Mouse (Mus musculus) kidney, postnatal 14 days (tissue): ENCODE measurements around the gene Trim46.

Experiments
- DNase-seq: peaks from one replicate; pipeline ENCODE4 v3.0.0; 2022; ENCODE audit warnings: mixed read lengths

The Trim46 gene

GRCm38 (mm10) chr3:89246261-89247100 lies at the start of gene Trim46:
Gene Trim46 (minus strand): TSS chr3:89246309.
- peak; percentile 92 for DNase-seq

DNA sequence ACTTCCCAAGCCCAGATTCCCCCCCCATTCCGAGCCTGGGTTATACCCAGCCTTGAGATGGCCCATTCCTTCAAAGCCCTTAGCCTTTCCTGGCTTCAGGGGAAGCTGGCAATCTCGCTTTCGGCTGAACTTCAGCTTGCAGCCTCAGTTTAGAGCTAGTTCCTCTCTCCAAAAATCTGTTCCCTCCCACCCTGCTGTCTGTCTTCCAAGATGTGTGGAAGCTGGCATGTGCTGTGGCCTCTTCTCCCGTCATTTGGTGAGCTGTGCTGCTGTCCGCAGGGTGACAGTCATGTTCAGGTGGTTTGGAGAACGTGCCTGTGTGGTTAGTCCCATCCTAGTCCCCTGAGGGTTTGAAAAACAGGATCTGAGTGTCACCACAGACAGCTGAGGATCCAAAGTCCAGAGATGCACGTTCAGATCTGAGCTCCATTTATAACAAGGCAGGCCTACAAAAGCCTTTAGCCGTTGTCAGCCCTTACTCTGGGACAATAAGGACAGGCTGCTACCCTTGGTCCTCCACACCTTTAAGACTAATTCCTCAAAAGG lies 49.6 kb upstream of the Trim46 start:
- DNase-seq: no peak

DNA sequence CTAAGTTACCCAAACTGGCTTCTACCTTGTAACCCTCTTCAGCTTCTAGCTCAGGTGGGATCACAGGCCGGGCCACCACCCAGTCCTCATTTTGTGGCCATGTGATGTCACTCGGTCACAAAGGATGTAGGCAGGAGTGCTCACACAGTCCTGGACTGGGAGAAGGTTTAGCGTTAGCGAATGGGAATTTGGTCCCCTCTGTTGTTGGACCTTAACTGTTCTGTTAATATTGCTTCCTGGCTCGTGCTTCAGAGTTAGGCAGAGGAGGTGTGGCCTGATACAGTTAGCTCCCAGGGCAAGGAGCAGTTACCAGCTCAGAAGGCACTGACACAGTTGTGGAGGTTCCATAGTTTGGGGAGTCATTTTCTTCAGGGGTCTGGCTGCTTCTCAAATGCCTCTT lies 48.1 kb upstream of the Trim46 start:
- peak; percentile 48 for DNase-seq

DNA sequence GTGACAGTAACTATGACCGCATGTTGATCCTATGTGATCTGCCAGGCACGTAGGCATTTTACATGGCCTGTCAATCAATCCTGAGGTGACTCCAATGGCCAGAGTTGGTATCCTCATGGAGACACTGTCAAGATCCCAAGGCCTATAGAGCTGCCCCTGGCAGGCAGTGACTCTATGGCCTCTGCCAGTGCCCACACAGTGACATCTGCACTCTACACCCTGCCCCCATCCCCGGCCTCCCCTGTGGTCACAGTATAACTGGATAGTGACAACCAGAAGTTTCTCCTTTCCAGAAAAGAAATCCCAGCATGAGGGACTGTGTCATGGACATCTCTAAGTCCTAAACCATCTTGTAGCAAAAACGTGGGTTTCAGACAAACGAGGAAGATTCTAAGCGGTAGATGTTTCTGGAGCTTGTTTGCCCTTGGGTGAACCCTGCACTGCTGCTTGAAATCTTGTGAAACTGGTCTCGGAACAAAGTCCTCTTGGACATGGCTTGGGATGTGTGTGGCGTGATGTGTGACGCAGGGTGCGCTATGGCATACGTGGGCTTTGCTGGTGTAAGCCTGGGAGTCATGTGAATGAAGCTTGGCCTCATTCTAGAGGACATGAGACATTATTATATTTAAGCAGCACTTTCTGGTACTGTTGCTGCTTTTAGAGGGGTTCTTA lies 47.3 kb upstream of the Trim46 start:
- DNase-seq: peak; percentile 57

DNA sequence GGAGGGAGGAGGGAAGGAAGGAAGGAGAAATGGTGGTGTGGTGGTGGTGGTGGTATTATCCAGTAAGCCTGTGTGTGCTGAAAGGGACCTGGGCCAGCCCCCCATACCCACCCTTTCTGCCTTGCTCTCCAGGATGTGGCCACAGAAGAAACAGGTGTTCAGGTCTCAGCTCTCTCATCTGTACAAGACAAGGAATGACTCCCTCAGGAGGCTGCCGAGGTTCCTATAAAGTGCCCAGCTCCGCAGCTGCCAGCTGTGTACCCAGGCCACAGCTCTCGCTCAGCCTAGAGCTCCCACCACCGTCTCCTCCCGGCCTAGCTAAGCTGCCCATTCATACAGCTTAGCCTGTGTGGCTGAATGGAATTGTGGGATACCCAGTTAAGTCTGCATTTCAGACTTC lies 46.2 kb upstream of the Trim46 start:
- no peak for DNase-seq

DNA sequence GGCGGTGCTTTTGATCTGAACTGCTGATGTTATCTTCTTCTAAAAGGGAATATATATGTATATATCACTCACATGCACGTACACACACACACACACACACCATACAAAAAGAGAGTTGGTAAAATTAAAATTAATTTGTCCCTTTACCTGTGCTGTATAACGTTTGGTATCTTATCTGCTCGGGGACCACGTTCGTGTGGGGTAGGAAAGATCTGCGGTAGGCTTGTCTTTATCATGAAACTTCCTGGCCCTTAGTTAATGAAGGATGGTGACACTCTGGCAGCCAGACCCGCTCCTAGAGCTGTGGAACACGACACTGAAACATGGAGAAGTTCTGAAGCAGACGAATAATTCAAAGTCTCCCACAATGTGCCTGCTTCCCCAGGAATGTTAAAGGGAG lies 45.8 kb upstream of the Trim46 start:
- DNase-seq: no peak

- peak; percentile 50 for DNase-seq
Measured at GRCm38 (mm10) chr3:89288503-89288928, 42.4 kb upstream of the Trim46 start.

- peak; percentile 30 for DNase-seq
Measured at GRCm38 (mm10) chr3:89287286-89287685, 41.2 kb upstream of the Trim46 start.

GRCm38 (mm10) chr3:89285526-89285925 lies 39.4 kb upstream of the Trim46 start:
- no peak for DNase-seq

GRCm38 (mm10) chr3:89284261-89284660 lies 38.2 kb upstream of the Trim46 start:
- DNase-seq: no peak

DNA sequence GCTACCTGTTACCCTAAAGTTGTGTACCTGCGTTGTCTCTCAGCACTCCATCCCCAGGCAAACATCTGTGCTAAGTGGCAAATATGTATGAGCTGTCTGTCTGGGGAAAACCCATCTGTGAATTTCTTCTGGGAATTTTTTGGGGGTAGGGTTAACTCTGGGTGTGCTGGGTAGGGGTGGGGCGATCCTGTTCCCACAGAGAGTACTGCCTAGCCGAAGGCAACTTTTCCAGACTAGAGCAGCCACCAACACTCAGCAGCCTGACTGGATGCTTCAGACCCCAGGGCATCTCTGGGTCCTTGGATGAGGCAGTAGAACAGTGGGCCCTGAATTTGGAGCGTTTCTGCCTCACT lies 36.2 kb upstream of the Trim46 start:
- no peak for DNase-seq

GRCm38 (mm10) chr3:89281579-89282290 lies 35.6 kb upstream of the Trim46 start:
- DNase-seq: peak; percentile 89

GRCm38 (mm10) chr3:89280606-89281511 lies 34.8 kb upstream of the Trim46 start, which contains the start of gene Efna1:
Gene Efna1 (minus strand): TSS chr3:89281142.
- DNase-seq: peak; percentile 88

DNA sequence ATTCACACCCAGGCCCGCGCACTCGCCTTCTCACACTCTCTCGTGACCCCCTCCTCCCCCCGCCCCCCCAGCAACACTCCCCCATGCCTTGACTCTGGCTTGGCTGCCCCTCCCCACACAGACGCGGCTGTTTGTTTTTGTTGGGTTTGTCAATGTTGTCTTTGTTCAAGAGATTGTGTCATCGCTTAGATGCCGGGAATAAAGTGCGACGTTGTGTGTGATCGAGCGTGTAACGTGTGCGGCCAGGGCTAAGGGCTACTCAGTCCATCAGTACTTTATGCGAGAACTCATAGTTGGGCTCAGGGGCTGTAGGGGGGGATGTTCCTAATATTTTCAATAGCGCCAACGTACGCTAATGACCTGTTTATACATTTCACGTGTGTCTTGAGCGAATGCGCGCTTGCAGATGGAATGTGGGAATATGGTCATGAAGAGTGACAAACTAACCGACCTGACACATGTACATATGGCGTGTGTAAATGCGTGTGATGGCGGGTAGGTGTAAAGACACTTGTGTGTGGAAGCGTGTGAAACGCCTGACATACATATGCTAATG lies 34.0 kb upstream of the Trim46 start:
- DNase-seq: peak; percentile 48

DNA sequence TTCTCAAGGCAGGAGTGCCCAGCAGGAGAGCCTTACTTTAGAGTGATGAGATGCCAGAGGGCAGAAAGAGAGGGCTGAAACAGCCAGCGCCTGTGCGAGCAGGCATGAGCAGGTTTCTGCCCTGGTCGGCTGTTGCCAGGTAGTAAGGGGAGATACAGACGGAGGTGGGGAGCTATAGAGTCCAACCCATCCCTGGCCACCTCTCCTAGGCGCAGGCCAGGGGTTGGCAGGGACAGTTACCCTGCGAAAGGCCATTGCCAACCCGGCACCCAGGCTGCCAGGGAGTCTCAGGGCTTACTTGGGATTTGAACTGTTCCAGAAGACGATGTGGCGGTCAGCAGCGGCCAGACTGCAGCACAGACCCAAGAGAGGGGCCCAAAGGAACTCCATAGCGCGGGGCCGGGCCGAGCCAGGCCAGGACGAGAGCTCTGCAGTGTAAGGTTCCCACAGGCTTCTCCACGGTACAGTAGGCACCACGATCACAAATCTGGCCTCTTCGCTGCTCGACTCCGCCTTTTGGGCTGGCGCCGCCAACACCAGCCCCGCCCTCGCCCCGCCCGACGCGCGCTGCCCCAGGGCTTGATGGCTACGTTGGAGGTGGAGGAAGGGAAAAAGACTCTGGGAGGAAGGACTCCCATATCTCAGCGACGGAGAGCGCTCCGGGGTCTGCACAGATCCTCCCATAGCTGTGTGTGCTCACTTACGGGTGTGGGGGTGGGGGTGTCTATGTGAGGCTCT lies 33.2 kb upstream of the Trim46 start:
- DNase-seq: peak; percentile 95

- peak; percentile 20 for DNase-seq
Measured at GRCm38 (mm10) chr3:89278643-89279042, 32.5 kb upstream of the Trim46 start.

GRCm38 (mm10) chr3:89278107-89278506 lies 32.0 kb upstream of the Trim46 start:
- DNase-seq: peak; percentile 88

- peak; percentile 53 for DNase-seq
Measured at GRCm38 (mm10) chr3:89277281-89278021, 31.3 kb upstream of the Trim46 start.

DNA sequence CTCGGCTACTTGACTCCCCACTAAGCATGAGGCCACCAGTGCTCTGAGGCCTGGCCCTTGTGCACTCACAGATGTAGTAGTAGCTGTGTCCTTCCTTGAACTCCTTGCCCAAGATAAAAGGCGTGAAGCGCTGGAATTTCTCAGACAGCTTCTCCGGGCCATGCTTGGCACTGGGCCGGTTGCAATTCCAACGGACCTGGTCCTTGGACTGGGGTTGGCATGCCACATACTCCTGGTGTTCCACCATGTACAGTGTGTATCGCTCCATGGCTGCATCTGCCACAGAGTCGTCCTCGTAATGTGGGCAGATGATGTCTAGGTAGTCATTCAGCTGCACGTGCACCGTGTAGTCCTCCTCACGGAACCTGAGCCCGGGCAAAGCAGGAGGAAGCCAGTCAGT lies 30.0 kb upstream of the Trim46 start:
- no peak for DNase-seq

- peak; percentile 56 for DNase-seq
Measured at GRCm38 (mm10) chr3:89271760-89272159, 25.7 kb upstream of the Trim46 start.
